Mouse (Mus musculus) MN1 (cell line): ENCODE results near the gene Apoa5.

Source experiments
- DNase-seq: peaks from one replicate; pipeline ENCODE4 v3.0.0-alpha.2; 2016; ENCODE audit warnings: low spot score

Gene Apoa5

GRCm38 (mm10) chr9:46268343-46268873 lies at the start of gene Apoa5:
Gene Apoa5 (plus strand): TSS chr9:46268633.
- no peak for DNase-seq

- no peak for DNase-seq
Observed at GRCm38 (mm10) chr9:46223090-46223489, 45.3 kb upstream of the Apoa5 start.

GRCm38 (mm10) chr9:46224101-46224500 lies 44.3 kb upstream of the Apoa5 start:
- no peak for DNase-seq

- no peak for DNase-seq
Observed at GRCm38 (mm10) chr9:46224945-46225660, 43.3 kb upstream of the Apoa5 start.

GRCm38 (mm10) chr9:46227064-46227614 lies 41.3 kb upstream of the Apoa5 start:
- DNase-seq: no peak

GRCm38 (mm10) chr9:46228491-46228890 lies 39.9 kb upstream of the Apoa5 start, which contains the start of gene Apoa1:
Gene Apoa1 (plus strand): TSS chr9:46228580.
- DNase-seq: no peak

- peak; percentile 89 for DNase-seq
Observed at GRCm38 (mm10) chr9:46229573-46230449, 38.6 kb upstream of the Apoa5 start.

- no peak for DNase-seq
Observed at GRCm38 (mm10) chr9:46230450-46230975, 37.9 kb upstream of the Apoa5 start.

- no peak for DNase-seq
Observed at GRCm38 (mm10) chr9:46235196-46235595, 33.2 kb upstream of the Apoa5 start.

- DNase-seq: no peak
Observed at GRCm38 (mm10) chr9:46235596-46235648, 33.0 kb upstream of the Apoa5 start, which contains the start of gene Apoc3. Gene Apoc3 (minus strand): TSS chr9:46235636.

- no peak for DNase-seq
Observed at GRCm38 (mm10) chr9:46235649-46236048, 32.8 kb upstream of the Apoa5 start.

- DNase-seq: no peak
Observed at GRCm38 (mm10) chr9:46238850-46239249, 29.6 kb upstream of the Apoa5 start.

- no peak for DNase-seq
Observed at GRCm38 (mm10) chr9:46240526-46241153, 27.8 kb upstream of the Apoa5 start, which contains the start of gene Apoa4. Gene Apoa4 (plus strand): TSS chr9:46240696.

GRCm38 (mm10) chr9:46241818-46242217 lies 26.6 kb upstream of the Apoa5 start:
- no peak for DNase-seq

GRCm38 (mm10) chr9:46243122-46243521 lies 25.3 kb upstream of the Apoa5 start:
- no peak for DNase-seq

- no peak for DNase-seq
Observed at GRCm38 (mm10) chr9:46243584-46243983, 24.8 kb upstream of the Apoa5 start.

GRCm38 (mm10) chr9:46246752-46247324 lies 21.6 kb upstream of the Apoa5 start:
- peak; percentile 84 for DNase-seq

GRCm38 (mm10) chr9:46256177-46256576 lies 12.3 kb upstream of the Apoa5 start:
- DNase-seq: no peak

- DNase-seq: no peak
Observed at GRCm38 (mm10) chr9:46256658-46257385, 11.6 kb upstream of the Apoa5 start.

- DNase-seq: no peak
Observed at GRCm38 (mm10) chr9:46257546-46257945, 10.9 kb upstream of the Apoa5 start.

- DNase-seq: no peak
Observed at GRCm38 (mm10) chr9:46259111-46259510, 9.3 kb upstream of the Apoa5 start.
